Mouse (Mus musculus) spleen, embryonic (tissue): ENCODE measurements at regions not wholly inside any gene's neighbourhood (a gene's known extent, or its start where the extent isn't known, plus 50 kb on each side); places are given as distances from the start of the nearest gene placed in this dataset.

ENCODE experiments used
- CTCF ChIA-PET: fragments of 350-600 bp; sonication (Branson Sonifier 250); formaldehyde crosslinking; loops from one replicate; lab custom pipeline; 2022; lab: Charles Lee

DNA sequence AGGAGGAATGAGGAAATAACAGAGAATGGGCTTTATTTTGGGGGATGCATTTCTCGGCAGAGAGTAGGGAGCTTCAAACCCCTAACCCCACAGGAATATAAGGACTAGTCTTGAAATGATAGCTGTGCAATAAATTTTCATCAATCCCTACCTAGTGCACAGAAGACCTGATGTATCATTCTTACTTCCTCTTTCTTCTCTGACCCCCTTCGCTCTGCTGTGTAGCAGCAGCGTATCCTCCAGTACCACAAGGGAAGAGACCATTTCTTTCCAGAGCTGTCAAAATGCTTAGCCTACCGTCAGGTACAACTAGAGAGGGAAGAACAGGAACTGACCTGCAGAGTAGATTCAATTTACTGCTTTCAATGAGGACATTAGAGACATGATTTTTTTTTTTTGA is 230.0 kb upstream of the Satb1 start:
- CTCF ChIA-PET = no interaction called here

DNA sequence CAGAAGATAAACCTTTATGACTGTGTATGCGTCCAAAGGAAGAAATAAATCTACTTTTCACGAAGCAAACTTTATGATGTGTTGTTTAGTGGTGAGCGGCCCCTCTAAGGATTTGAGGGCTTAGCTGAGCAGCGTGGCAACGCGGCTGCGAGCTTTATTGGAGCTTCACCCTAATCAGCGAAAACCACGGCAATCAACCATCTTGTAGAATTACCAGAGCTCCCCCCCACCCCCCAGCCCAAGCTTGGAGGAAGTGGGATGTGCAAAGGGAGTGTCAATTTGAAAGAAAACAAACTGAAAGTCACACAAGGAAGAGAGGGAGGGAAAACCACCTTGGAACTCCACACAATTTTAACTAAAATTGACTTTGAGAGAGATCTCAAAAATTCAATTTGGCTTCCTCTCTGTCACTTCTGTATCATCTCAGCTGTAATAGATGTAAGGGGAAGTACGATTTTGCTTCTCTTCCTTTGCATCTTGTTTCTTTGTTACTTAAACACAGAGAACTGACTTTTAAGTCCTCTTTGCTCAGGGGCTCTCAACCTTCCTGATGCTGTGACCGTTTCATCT is 229.1 kb upstream of the Satb1 start:
- CTCF ChIA-PET = interaction anchor here (0.7 kb wide), 2 partner anchors 11 to 158 kb away, joined by 3 to 4 read pairs; no protein-coding TSS in a partner anchor

- CTCF ChIA-PET = interaction anchor here (0.7 kb wide), 1 partner anchor 360 kb away, joined by 3 read pairs; no protein-coding TSS in a partner anchor
Observed at GRCm38 (mm10) chr17:52036479-52036878, 203.4 kb upstream of the Satb1 start.

DNA sequence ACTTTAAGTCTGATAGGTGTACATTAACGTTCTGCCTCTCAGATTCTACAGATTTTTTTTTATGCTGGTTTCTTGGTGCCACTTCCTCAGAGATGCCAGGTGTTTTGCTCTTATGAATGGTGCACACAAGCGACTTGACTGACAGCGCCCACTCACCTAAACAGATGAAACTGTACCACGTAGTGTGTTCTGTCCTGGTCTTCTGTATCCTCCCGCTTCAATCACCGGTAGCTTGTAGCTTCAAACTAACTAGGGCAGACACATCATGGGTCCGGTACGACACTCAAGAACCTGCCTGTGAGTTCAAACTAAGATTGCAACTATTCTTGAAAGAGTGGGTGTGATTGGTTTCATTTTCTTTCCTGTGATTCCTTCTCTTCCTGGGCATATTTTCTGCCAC is 198.0 kb upstream of the Satb1 start:
- CTCF ChIA-PET = interaction anchor here (0.7 kb wide), 1 partner anchor 70 kb away, joined by 3 read pairs; no protein-coding TSS in a partner anchor

- CTCF ChIA-PET = interaction anchor here (0.6 to 0.7 kb wide), 2 partner anchors 101 to 259 kb away, joined by 8 to 11 read pairs; no protein-coding TSS in a partner anchor
Observed at GRCm38 (mm10) chr17:51986920-51987319, 153.8 kb upstream of the Satb1 start.

DNA sequence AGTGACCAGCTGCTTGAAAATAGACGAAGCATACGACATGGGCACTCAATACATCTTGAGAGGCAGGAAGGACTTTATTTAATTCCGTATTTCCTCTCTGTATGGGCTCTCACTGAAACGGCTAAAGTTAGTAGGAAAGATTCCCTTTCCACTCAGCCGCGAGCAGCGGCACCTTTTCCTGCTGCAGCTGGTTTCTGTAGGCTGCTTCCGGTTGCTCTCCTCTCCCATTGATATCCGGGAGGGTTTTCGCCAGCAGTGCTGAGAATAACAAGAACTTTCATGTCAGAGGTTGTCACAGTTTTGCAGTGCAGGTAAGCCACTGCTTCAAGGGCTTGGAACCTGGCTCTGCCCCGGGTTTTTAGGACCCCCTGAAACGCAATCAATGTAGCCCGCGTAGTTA is 153.1 kb upstream of the Satb1 start:
- CTCF ChIA-PET = interaction anchor here (0.7 kb wide), 1 partner anchor 101 kb away, joined by 11 read pairs; no protein-coding TSS in a partner anchor

GRCm38 (mm10) chr17:51979126-51979525 is 146.0 kb upstream of the Satb1 start:
- CTCF ChIA-PET = no interaction called here

- CTCF ChIA-PET = interaction anchor here (0.6 to 0.7 kb wide), 4 partner anchors 17 to 433 kb away, joined by 5 to 8 read pairs (median 6); no protein-coding TSS in a partner anchor
Observed at GRCm38 (mm10) chr17:51971444-51971843, 138.4 kb upstream of the Satb1 start.

DNA sequence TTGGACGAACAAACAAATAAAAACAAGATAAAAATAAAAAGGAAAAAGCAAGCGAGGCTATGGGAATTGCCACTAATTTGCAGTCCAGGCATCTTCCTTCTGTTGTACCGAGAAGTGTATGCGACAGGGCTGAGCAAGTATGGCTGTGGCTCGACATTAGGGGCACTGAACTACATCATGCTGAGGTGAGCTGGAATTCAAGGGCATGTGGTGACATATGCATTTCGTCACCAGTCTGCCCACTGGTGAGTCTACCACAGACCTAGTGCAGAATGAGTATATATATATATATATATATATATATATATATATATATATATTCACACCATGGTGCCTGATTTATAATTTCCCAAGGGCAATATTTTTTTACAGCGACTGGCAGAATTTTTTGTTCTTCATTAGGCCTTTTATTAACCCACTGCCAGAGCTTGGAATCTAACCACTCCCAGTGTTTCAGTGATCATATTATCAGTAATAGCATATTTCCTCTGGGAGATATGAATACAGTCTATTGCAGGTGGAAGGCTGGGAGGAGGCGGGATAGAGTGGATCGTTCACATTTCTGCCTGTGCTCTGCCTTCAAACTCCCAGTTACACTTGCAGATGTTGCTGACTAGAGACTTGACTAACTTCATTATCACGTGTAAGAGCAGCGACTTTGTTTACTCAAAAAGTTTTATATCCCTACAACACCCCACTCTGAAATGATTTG is 133.6 kb upstream of the Satb1 start:
- CTCF ChIA-PET = no interaction called here

GRCm38 (mm10) chr17:51962529-51963110 is 129.5 kb upstream of the Satb1 start:
- CTCF ChIA-PET = no interaction called here

GRCm38 (mm10) chr17:51961337-51961736 is 128.2 kb upstream of the Satb1 start:
- CTCF ChIA-PET = no interaction called here

DNA sequence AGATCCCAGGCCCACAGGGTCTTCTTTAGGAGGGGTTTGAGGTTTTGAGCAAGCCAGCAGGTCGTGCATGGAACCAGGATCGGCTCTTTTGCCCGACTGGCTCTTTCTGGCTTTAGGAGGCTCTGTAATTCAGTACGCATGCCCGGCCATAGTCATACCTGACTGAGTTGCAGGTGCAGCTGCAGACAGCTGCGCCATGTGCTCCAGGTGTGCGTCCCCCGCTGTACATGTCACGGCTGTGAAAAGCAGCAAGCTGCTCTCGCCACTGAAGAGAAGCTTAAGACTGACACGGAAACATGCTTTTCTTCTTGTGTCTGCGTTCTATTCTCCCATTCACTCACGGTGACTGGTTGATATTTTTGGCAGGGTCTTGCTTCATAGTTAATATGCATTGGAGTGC is 123.2 kb upstream of the Satb1 start:
- CTCF ChIA-PET = interaction anchor here (0.7 kb wide), 1 partner anchor 225 kb away, joined by 5 read pairs; no protein-coding TSS in a partner anchor

DNA sequence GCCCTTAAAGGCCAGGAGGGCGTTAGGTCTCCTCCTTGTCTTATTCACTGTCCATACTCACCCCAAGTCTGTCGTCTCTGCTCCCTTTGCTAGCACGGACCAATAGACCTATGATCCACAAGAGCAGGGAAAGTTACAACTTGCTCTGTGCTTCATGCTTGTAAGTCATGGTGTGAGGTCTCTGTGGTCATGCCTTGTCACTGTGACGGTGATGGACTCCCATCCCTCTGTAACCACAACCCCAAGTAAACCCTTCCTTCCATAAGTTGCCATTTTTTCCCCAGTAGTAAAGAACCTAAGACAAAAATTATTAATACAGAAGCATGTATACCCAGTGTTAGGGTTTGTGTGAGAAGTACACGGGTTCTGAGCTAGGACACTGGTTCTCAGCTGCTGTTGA is 104.6 kb upstream of the Satb1 start:
- CTCF ChIA-PET = no interaction called here

DNA sequence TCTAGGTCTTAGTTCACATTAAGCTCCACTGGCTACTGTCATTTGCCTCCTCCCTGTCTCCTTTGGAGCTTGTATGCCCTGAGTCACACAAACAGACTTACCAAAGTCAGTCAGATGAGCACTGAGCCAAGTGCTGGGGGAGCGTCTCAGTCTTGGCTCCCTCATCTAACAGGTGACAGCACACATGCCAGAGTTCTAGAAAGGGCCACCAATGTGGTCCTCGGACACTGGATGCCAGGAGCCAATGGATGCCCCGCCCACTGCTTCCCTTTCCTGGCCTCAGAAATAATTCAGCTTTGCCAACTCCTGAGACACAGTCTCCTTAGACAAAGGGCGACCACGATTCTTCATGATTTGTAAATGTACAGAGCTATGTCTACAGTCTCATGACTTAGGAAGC is 103.0 kb upstream of the Satb1 start:
- CTCF ChIA-PET = no interaction called here

DNA sequence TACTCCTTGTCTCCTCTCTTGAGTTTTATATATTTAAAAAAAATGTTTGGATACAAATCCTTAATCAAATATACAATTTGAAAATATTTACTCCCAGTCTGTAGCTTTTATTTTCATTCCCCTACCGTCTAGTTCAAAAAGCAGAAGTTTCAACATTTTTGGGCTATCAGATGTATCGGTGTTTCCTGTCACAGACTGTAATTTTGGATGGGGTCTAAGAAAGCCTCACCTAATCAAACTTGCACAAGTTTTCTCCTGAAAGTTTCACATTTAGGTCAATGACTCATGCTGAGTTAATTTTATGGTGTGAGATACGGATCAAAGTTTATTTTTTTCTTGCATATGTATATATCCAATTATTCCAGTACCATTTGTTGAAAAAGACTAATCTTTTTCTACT is 93.3 kb upstream of the Satb1 start:
- CTCF ChIA-PET = no interaction called here

DNA sequence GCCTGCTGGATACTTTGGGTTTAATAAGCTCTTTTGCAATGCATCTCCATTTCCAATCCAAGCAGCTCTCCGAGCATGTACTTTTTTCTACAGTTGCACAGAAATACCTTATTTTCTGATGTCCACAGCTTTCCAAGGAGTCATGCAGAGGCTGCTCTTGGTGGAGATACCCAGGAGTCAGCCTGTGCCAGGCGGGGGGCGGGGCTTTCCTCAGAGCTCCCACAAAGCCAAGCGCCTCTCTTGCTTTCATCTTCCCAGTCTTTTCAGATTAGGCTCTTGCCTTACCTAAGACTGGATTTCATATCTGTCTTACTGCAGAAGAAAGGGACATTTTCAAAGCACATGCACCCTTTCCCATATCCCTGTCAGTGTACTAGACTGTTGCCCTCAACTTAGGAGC is 73.9 kb upstream of the Satb1 start:
- CTCF ChIA-PET = no interaction called here

- CTCF ChIA-PET = no interaction called here
Observed at GRCm38 (mm10) chr17:51906418-51906817, 73.3 kb upstream of the Satb1 start.

DNA sequence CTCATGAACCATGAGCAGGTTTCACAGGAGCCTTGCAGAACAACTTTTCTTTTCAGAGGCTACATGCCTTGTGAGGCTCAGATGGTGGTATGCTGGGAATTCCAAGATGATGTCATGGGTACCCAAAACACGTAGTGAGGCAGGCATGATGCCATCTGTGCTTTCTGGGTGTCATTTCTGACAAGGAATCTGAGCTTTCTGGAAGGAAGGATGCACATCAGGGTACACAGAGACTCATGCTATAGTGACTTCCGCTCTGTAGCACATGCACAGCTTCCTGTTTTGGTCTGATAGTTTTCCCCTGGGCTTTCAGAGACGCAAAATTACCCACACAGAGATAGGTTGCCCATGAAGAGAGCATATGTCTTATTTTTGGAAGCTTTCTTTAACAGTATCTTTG is 70.8 kb upstream of the Satb1 start:
- CTCF ChIA-PET = interaction anchor here (0.5 to 1.3 kb wide), 3 partner anchors 26 to 266 kb away, joined by 3 to 4 read pairs (median 3); no protein-coding TSS in a partner anchor

DNA sequence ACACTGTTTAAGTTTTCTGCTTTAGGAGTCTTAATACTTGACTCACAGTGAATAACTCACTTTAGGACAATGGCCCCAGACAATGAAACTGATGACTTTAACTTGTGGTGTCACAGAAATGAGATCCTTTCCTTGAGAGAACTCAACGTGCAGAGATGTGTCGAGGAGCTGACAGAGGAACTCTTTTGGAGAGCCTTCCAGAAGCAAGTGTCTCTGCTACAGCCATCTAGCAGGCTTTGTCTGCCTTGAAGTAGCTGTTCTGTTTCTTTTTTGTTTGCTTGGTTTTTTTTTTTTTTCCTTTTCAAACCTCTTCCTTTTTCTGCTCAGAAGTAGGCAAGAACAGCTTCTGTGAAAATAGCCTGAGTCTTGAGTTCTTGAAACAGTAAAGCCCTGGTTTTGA is 66.3 kb upstream of the Satb1 start:
- CTCF ChIA-PET = no interaction called here

DNA sequence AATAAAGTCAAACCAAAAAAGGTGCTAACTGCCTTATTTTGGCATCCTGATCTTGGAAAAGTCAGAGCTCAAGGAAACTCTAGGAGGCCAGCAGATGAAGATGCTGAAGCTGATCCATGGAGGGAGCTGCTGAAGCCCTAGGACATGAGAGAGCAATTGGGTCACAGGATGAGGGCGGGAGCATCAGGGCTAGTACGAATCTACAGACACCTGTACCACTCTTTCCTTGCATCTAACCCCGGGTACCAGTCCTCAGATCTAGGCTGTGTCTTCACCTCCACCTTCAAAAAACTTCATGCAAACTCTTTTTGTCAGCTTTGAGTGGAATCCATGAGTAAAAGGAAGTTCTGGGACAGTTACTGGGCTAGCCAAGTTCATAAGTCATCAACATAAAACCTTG is 63.1 kb upstream of the Satb1 start:
- CTCF ChIA-PET = no interaction called here

DNA sequence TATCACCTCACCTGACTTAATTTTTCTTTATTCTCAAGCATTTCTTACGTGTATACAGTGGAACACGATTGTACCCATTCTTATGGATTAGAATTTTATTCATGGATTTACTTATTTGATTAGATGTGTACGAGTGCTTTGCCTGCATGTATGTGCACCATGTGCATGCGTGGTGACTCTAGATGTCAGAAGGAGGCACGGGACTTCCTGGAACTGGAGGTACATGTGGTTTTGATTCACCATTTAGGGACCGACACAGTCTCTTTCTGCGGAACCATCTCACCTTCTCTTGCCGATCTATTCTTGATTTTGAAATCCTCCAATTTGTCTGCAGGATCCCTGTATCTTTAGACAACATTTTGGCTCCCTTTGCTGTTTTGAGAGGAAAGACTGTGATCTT is 61.2 kb upstream of the Satb1 start:
- CTCF ChIA-PET = interaction anchor here (0.7 kb wide), 1 partner anchor 1140 kb away, joined by 8 read pairs; no protein-coding TSS in a partner anchor

DNA sequence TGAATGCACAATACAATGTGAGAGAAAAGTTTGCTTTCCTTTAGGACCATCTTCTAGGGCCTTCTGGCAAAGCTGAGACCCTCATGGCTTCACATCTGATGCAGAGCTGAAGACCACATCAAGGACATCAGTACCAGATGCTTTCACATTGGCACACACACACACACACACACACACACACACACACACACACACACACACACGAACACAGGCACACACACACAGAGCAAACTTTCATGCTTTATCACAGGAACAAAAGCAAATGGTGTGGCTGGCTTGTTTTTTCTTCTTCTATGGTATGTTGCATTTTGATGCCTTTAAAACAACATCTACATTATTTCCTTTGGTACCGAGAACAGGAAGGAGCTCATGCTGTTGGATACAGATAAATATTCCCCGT is 59.8 kb upstream of the Satb1 start:
- CTCF ChIA-PET = no interaction called here
